In the genomic region with DNA sequence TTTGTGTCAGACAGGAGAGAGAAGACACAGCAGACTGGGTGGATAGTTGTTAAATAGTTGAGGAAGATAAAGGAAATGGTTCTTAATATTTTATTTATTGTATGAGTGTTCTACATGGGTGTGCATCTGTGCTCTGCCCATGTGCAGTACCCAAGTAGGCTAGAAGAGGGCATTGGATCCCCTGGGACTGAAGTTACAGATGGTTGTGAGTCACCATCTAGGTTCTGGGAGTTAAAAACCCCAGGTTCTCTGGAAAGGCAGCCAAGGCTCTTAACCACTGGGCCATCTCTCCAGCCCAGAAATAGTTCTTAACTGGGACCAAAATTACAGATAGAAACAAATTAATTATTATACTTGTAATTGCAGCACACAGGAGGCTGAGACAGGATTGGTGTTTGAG, we compare ENCODE assay signal across 11 mouse cellular contexts.
"Had no signal": no experiment of that assay in that cellular context is flagged by ENCODE, and none has a peak within 500 bp of the region (broad histone marks: within the 10 kb centered on the region; RNA-seq: fewer than 3 reads in every experiment).

No protein-coding gene starts in this region.

- H3K36me3 ChIP-seq: limb, embryonic 10.5 days; liver, embryonic 15.5 days; midbrain, embryonic 12.5 days had no signal

- H3K27me3 ChIP-seq: liver, embryonic 15.5 days; midbrain, embryonic 12.5 days had no signal

- ATAC-seq: midbrain, embryonic 16.5 days had no signal

- DNase-seq: kidney, adult 11 months; kidney, adult 9 months; kidney, postnatal 36 days; lung, adult 2 months; lung, postnatal 10 days; thymus, adult 18-20 months; thymus, postnatal 25 days had no signal
